Mouse (Mus musculus): Measurements from ENCODE around the gene S100b. TPM values are rescaled to one million over a fixed set of nuclear protein-coding genes. Genes with fewer than 3 reads are reported as not detected.

The S100b gene
- polyA plus RNA-seq, 1 experiment from 2014 or later, result 2.7 TPM

- Histone ChIP-seq H3K9ac (ENCODE audit: low read length) (no peak overlapping the region), H3K27me3 (ENCODE audit: control insufficient read depth, insufficient read depth, low read length) (no peaks in the 10 kb centered on the region), H3K4me3 (replicated peaks; ENCODE audit: low read length) (no peak overlapping the region), H3K4me1 (ENCODE audit: control insufficient read depth, insufficient read depth, low read length) (no peaks in the 10 kb centered on the region), H3K9me3 (replicated peaks; ENCODE audit: control insufficient read depth, low read length) (no peaks in the 10 kb centered on the region), H3K4me2 (ENCODE audit: low read depth, low read length) (no peak overlapping the region), H3K27ac (ENCODE audit: low read length) (no peak overlapping the region), H3K36me3 (ENCODE audit: control insufficient read depth, insufficient read depth, low read length) (peaks cover 8% of the 10 kb centered on the region; the same call in 1 of the 2 replicates)
- no peak for ATAC-seq (ENCODE audit: insufficient read depth, low FRiP score)
- WGBS, result 66% methylated on average over 5 of the region's 5 CpGs
These were observed 25.0 kb downstream of the S100b start for GRCm38 (mm10) chr10:76278541-76279097.

- H3K27ac ChIP-seq (ENCODE audit: low read length), result no peak overlapping the region
- H3K4me3 ChIP-seq (replicated peaks; ENCODE audit: low read length), result no peak overlapping the region
- no peak overlapping the region for H3K4me2 ChIP-seq (ENCODE audit: low read depth, low read length)
- no peak for ATAC-seq (ENCODE audit: insufficient read depth, low FRiP score)
- WGBS, result 63% methylated on average over 11 of the region's 11 CpGs
- no peak overlapping the region for H3K9ac ChIP-seq (ENCODE audit: low read length)
- no peaks in the 10 kb centered on the region for H3K27me3 ChIP-seq (ENCODE audit: control insufficient read depth, insufficient read depth, low read length)
- no peaks in the 10 kb centered on the region for H3K4me1 ChIP-seq (ENCODE audit: control insufficient read depth, insufficient read depth, low read length)
- no peaks in the 10 kb centered on the region for H3K9me3 ChIP-seq (replicated peaks; ENCODE audit: control insufficient read depth, low read length)
- peaks cover 4% of the 10 kb centered on the region; the same call in 1 of the 2 replicates for H3K36me3 ChIP-seq (ENCODE audit: control insufficient read depth, insufficient read depth, low read length)
These were observed 34.8 kb downstream of the S100b start for GRCm38 (mm10) chr10:76288268-76288993.

- no peak overlapping the region for H3K4me2 ChIP-seq (ENCODE audit: low read depth, low read length)
These were observed 35.4 kb downstream of the S100b start for GRCm38 (mm10) chr10:76289052-76289451.

GRCm38 (mm10) chr10:76289936-76290671 is 36.5 kb downstream of the S100b start:
- WGBS, result 82% methylated on average over 3 of the region's 3 CpGs
- Histone ChIP-seq H3K4me3 (replicated peaks; ENCODE audit: low read length) (no peak overlapping the region), H3K9me3 (replicated peaks; ENCODE audit: control insufficient read depth, low read length) (no peaks in the 10 kb centered on the region), H3K27ac (ENCODE audit: low read length) (no peak overlapping the region), H3K4me2 (ENCODE audit: low read depth, low read length) (no peak overlapping the region), H3K4me1 (ENCODE audit: control insufficient read depth, insufficient read depth, low read length) (no peaks in the 10 kb centered on the region), H3K36me3 (ENCODE audit: control insufficient read depth, insufficient read depth, low read length) (peaks cover 4% of the 10 kb centered on the region; the same call in 1 of the 2 replicates), H3K27me3 (ENCODE audit: control insufficient read depth, insufficient read depth, low read length) (no peaks in the 10 kb centered on the region), H3K9ac (ENCODE audit: low read length) (no peak overlapping the region)
- no peak for ATAC-seq (ENCODE audit: insufficient read depth, low FRiP score)

More at GRCm38 (mm10) chr10:76289052-76289451, 35.4 kb downstream of the S100b start:
- no peak overlapping the region for H3K27ac ChIP-seq (ENCODE audit: low read length)
- H3K9ac ChIP-seq (ENCODE audit: low read length), result no peak overlapping the region
- H3K4me1 ChIP-seq (ENCODE audit: control insufficient read depth, insufficient read depth, low read length), result no peaks in the 10 kb centered on the region
- no peak for ATAC-seq (ENCODE audit: insufficient read depth, low FRiP score)
- no peaks in the 10 kb centered on the region for H3K27me3 ChIP-seq (ENCODE audit: control insufficient read depth, insufficient read depth, low read length)
- H3K4me3 ChIP-seq (replicated peaks; ENCODE audit: low read length), result no peak overlapping the region
- H3K9me3 ChIP-seq (replicated peaks; ENCODE audit: control insufficient read depth, low read length), result no peaks in the 10 kb centered on the region
- 79% methylated on average over 5 of the region's 5 CpGs for WGBS
- H3K36me3 ChIP-seq (ENCODE audit: control insufficient read depth, insufficient read depth, low read length), result 0 out of 2 replicates have a peak, but pooled peaks cover 4% of the 10 kb centered on the region

GRCm38 (mm10) chr10:76293222-76293621 is 39.6 kb downstream of the S100b start:
- ATAC-seq (ENCODE audit: insufficient read depth, low FRiP score), result no peak
- peaks cover 15% of the 10 kb centered on the region; the same call in 1 of the 2 replicates for H3K36me3 ChIP-seq (ENCODE audit: control insufficient read depth, insufficient read depth, low read length)
- WGBS, result 90% methylated on average over 4 of the region's 4 CpGs

GRCm38 (mm10) chr10:76300133-76300532 is 46.5 kb downstream of the S100b start:
- no peak overlapping the region for H3K4me2 ChIP-seq (ENCODE audit: low read depth, low read length)
- peaks cover 11% of the 10 kb centered on the region; the same call in 1 of the 2 replicates for H3K36me3 ChIP-seq (ENCODE audit: control insufficient read depth, insufficient read depth, low read length)
- no peaks in the 10 kb centered on the region for H3K9me3 ChIP-seq (replicated peaks; ENCODE audit: control insufficient read depth, low read length)
- no peak overlapping the region for H3K4me3 ChIP-seq (replicated peaks; ENCODE audit: low read length)
- no peaks in the 10 kb centered on the region for H3K4me1 ChIP-seq (ENCODE audit: control insufficient read depth, insufficient read depth, low read length)
- 80% methylated on average over 5 of the region's 5 CpGs for WGBS
- no peak overlapping the region for H3K9ac ChIP-seq (ENCODE audit: low read length)
- H3K27me3 ChIP-seq (ENCODE audit: control insufficient read depth, insufficient read depth, low read length), result no peaks in the 10 kb centered on the region
- no peak overlapping the region for H3K27ac ChIP-seq (ENCODE audit: low read length)
- ATAC-seq (ENCODE audit: insufficient read depth, low FRiP score), result no peak

More at GRCm38 (mm10) chr10:76293222-76293621, 39.6 kb downstream of the S100b start:
- no peak overlapping the region for H3K9ac ChIP-seq (ENCODE audit: low read length)
- H3K9me3 ChIP-seq (replicated peaks; ENCODE audit: control insufficient read depth, low read length), result no peaks in the 10 kb centered on the region
- H3K27ac ChIP-seq (ENCODE audit: low read length), result no peak overlapping the region
- H3K4me1 ChIP-seq (ENCODE audit: control insufficient read depth, insufficient read depth, low read length), result no peaks in the 10 kb centered on the region
- no peak overlapping the region for H3K4me3 ChIP-seq (replicated peaks; ENCODE audit: low read length)
- no peak overlapping the region for H3K4me2 ChIP-seq (ENCODE audit: low read depth, low read length)
- H3K27me3 ChIP-seq (ENCODE audit: control insufficient read depth, insufficient read depth, low read length), result no peaks in the 10 kb centered on the region

- H3K4me1 ChIP-seq (ENCODE audit: control insufficient read depth, insufficient read depth, low read length), result no peaks in the 10 kb centered on the region
- ATAC-seq (ENCODE audit: insufficient read depth, low FRiP score), result no peak
- no peak overlapping the region for H3K4me2 ChIP-seq (ENCODE audit: low read depth, low read length)
- 80% methylated on average over 9 of the region's 9 CpGs for WGBS
- no peaks in the 10 kb centered on the region for H3K36me3 ChIP-seq (ENCODE audit: control insufficient read depth, insufficient read depth, low read length)
- H3K27me3 ChIP-seq (ENCODE audit: control insufficient read depth, insufficient read depth, low read length), result no peaks in the 10 kb centered on the region
- no peaks in the 10 kb centered on the region for H3K9me3 ChIP-seq (replicated peaks; ENCODE audit: control insufficient read depth, low read length)
- H3K27ac ChIP-seq (ENCODE audit: low read length), result no peak overlapping the region
- no peak overlapping the region for H3K9ac ChIP-seq (ENCODE audit: low read length)
- H3K4me3 ChIP-seq (replicated peaks; ENCODE audit: low read length), result no peak overlapping the region
These were observed 53.1 kb downstream of the S100b start for GRCm38 (mm10) chr10:76306738-76307137.
